Mouse (Mus musculus) urinary bladder, adult 2 months (tissue): Measurements from ENCODE around the gene Cpsf6. TPM values are rescaled to one million over a fixed set of nuclear protein-coding genes. Genes with fewer than 3 reads are reported as not detected.

Source experiments
- DNase-seq: peaks from one replicate; pipeline ENCODE4 v3.0.0; 2022; ENCODE audit warnings: low spot score
- polyA plus RNA-seq: library from polyadenylated mRNA; depleted of rRNA; stranded (reverse); fragments of >200 nt; gene quantifications from 2 replicates; pipeline ENCODE4 v1.2.3, GENCODE M21; 2012; rRNA removed

Cpsf6 gene
- 35.9 and 43.5 TPM in 2 replicates for polyA plus RNA-seq

GRCm38 (mm10) chr10:117379908-117380307, at the start of gene Cpsf6:
TSS of gene Cpsf6 (minus strand) at chr10:117380015.
- no peak for DNase-seq

DNA sequence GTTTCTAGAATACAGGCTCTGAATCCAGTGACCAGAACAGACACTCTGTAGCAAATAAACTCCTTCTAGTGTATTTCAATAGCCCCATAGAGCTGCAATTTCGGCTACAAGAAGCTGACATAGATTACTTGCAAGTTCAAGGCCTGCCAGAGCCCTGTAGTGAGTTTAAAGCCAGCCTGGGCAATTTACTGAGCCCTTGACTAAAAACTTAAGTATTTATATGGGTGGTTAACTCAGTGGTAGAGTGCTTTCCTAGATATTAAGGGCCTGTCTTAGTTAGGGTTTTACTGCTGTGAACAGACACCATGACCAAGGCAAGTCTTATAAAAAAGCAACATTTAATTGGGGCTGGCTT, 46.8 kb upstream of the Cpsf6 start:
- no peak for DNase-seq

DNA sequence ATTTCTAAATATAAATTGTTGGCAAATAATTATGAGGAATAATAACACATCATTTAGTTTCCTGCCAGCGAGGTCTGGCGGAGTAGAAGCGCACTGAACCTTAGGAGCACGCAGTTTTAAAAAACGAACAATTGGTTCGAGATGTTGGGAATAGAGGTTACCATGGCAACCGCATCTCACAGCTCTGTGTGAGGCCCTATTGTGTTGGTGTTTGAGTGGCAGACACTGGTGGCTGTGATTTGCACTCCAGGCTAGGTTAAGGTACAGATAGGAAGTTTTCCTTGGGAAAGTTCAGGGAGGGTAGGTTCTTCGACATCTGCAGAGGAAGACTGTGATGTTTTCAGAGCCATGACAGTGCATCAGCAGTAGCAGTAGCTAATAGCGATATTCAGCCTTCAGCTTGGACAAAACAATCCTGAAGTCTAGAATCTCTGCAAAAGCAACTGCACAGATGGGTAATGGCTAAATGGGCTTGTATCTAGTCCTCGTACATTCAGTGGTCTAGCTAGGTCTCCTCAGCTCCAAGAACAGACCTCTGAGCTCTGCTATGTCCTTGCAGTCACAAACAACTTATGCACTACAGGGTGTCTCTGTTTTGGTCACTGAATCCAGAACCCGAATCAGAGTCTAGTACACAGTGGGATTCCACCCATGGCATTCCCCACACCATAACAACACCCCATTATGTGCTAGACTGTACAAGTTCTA, 46.2 kb upstream of the Cpsf6 start:
- no peak for DNase-seq

DNA sequence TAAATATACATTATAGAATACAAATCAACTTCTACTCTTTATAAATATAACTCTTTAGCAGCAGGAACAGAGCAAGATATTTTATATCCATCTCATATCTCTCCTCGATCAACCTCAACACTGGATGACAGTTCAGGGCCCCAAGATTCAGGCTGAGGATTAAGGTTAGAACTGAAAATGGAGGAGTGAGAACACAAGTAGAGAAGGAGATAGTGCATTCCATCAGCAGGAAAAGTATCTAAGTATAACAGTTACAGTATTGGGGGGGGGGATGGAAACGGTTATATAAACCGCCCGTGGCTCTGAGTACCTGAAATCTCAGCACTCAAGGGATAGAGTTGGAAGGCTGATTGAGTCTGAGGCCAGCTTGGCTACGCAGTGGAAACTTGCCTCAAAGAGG, 45.2 kb upstream of the Cpsf6 start:
- DNase-seq = no peak

DNA sequence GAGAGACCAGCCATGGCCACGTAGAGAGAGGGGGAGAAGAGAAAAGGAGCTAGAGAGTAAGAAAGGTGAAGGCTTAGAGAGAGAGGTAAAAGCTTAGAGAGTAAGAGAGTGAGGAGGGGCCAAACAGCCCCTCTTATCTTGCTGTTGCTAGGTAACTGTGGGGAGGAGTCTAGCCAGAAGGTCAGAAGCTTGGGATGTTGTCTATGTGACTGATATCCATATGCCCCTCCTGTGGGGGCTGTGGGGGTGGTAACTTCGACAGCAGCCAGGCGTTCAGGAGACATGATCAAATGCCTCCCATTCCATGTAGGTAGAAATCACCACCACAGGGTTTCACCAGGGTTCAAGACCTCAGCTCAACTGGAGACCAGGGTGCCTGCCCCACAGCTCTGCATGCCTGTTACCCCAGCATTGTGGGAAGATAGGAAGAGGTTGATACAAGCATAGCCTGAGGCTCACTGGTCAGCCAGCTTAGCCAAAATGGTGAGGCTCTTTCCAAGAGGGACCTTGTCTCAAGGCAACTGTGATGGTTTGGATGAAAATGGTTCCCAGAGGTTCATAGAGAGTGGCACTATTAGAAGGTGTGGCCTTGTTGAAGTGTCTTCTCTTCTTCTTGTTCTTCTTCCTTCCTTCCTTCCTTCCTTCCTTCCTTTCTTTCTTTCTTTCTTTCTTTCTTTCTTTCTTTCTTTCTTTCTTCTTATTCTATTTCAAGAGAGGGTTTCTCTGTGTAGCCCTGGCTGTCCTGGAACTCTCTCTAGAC, 44.5 kb upstream of the Cpsf6 start:
- DNase-seq = no peak

- DNase-seq = no peak
Observed at GRCm38 (mm10) chr10:117423025-117424002, 43.5 kb upstream of the Cpsf6 start.

GRCm38 (mm10) chr10:117422174-117422808, 42.5 kb upstream of the Cpsf6 start:
- DNase-seq = no peak

DNA sequence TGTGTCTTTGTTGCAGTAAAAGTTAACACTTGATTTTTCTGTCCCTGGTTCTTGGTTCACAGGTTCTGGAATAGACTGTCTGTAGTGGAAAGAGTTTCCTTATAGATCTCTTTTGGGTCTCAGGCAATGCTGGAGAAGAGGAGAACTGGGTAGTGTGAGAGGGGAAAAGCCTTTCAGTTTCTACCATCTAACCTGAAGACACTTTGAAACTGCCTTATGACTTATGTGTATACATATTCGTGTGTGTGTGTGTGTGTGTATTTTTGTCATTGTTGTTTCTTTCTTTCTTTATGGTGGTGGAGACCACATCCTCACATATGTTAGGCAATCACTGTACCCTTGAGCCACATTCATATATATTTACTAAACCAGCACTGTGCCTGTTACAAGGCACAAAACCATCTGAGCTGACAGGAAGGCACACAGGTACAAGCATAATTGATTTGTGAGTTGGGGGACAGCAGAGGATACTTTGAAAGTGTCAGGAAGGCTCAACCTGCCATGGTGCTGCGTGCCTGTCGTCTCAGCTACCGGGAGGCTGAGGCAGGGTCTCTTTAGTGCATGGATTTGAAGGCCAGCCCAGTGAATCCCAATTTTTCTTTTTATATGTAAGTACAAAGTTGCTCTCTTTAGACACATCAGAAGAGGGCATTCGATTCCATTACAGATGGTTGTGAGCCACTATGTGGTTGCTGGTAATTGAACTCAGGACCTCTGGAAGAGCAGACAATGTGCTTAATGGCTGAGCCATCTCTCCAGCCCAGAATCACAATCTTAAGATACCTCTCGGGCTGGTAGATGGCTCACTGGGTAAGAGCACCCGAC, 41.7 kb upstream of the Cpsf6 start:
- no peak for DNase-seq

DNA sequence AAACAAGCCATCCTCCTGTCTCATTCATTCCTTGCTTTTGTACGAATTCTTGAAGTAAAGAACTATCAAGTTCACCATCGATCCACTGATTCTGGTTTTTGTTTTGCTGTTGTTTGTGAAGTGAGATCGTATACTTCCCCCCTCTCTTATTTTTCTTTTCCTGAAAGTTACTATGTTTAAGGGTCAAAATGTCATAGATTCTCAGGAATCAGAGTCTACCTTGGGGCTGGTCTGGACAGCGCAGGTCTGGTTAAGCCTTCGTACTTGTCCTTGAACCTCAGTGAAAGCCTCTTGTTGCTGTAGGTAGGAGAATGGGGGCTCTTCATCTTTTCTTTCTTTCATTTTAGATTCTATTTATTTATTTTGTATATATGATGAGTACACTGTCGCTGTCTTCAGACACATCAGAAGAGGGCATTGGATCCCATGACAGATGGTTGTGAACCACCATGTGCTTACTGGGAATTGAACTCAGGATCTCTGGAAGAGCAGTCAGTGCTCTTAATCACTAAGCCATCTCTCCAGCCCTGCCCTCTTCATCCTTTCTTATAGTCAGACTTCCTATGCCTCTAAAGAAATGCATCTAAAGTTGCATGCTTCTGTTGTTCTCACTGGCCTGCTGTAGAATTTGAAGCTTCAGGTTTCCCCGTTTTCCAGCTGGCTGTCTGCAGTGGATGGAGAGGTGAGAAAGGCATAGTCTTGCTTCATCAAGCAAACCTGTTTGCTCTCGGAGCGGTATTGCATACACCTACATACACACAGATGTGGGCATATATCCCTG, 40.9 kb upstream of the Cpsf6 start:
- DNase-seq = no peak

- no peak for DNase-seq
Observed at GRCm38 (mm10) chr10:117419577-117420290, 39.9 kb upstream of the Cpsf6 start.

- no peak for DNase-seq
Observed at GRCm38 (mm10) chr10:117418668-117419237, 38.9 kb upstream of the Cpsf6 start.

- DNase-seq = no peak
Observed at GRCm38 (mm10) chr10:117417772-117418667, 38.2 kb upstream of the Cpsf6 start.

DNA sequence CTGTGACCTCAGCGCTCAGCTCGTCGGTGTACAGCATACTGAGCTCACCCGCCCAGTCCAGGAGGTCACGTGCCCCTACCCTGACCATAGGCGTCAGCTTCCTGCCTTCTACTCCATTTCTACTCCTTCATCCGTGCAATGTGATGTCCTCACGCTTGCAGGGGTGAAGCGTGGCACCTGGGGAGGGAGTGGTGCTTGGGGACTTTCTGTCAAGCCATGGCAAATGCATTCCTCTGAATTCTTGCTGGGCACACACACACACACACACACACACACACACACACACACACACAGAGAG, 37.6 kb upstream of the Cpsf6 start:
- DNase-seq = no peak

DNA sequence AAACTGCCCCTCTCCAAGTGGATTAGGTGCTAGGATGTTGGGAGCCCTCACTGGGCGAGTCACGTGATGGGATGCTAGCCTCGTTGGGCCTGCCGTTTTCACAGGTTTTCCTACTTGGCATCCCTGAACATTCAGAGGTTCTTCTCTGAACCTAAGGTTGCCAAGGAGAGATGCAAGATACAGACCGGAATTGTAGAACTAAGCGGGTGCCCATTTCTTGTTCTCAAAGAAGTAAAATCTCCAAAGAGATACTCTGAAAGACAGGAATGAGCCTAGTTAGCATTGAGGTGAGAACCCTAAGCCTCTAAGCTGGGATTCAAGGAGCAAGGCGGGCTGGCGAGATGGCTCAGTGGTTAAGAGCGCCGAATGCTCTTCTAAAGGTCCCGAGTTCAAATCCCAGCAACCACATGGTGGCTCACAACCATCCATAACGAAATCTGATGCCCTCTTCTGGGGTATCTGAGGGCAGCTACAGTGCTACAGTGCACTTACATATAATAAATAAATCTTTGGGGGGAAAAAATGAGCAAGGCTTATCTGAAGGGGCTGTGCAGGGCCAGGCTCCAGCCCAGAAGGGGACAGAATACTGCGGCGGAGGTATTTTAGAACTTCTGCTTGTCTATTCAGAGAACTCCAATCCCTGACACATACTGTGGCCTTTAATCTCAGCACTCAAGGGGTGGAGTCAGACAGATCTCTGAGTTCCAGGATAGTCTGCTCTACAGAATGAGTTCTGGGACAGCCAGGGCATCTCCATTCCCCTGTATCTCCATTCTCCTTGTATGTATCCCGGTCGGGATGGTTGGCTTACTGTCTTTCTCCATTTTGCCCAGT, 37.0 kb upstream of the Cpsf6 start:
- DNase-seq = no peak

- DNase-seq = no peak
Observed at GRCm38 (mm10) chr10:117416095-117416494, 36.3 kb upstream of the Cpsf6 start.

DNA sequence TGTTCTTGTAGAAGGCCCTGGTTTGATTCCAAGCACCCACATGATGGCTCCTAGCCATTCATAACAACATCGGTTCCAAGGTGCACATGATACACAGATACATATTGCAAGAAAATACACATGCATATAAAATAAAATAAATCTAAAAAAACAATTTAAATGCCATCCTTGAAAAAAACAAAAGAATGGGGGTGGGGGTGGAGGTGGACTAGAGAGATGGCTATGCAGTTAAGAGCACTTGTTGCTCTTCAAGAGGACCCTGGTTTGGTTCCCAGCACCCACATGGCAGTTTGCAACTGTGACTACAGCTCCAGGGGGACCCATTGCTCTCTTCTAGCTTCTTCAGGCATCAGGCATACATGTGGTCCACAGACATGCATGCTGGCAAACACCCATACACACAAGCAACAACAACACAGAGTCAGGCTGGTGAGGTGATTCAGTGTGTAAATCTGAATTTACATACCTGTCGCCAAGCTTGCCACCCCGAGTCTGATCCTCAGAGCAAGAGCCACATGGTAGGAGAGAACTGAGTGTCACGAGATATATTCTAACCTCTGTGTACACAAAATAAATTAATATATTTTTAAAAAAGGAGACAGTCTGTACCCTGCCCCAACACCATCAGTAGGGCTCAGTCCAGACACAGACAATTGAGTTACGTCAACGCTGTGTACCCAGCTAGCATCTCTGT, 35.7 kb upstream of the Cpsf6 start:
- no peak for DNase-seq

GRCm38 (mm10) chr10:117414726-117415125, 34.9 kb upstream of the Cpsf6 start:
- no peak for DNase-seq
